Mouse (Mus musculus): ENCODE measurements around the gene Gas2l1. TPM values are rescaled to one million over a fixed set of nuclear protein-coding genes. Genes with fewer than 3 reads are reported as not detected.
"Not testable (repeated sequence)": the region's sequence is repeated elsewhere in the genome, so short reads cannot be mapped to it uniquely, and the experiment has no call there.

The Gas2l1 gene
- polyA plus RNA-seq, 1 experiment = 57.4 TPM

- peak overlapping the region; percentile 77 for H3K27ac ChIP-seq (ENCODE audit: insufficient read depth, low read length)
- H3K4me1 ChIP-seq (ENCODE audit: control insufficient read depth, insufficient read depth, low read length) = peaks cover 9% of the 10 kb centered on the region
- H3K4me3 ChIP-seq (replicated peaks; ENCODE audit: insufficient read depth, low read depth, low read length) = peak overlapping the region; percentile 86
- peak; percentile 75 to 78 for DNase-seq
- no peaks in the 10 kb centered on the region for H3K27me3 ChIP-seq (ENCODE audit: control insufficient read depth, insufficient read depth, low read length)
- under 1% methylated on average over 31 of the region's 31 CpGs for WGBS
- TF ChIP-seq POLR2A (IDR thresholded peaks at IDR 0.05; ENCODE audit: borderline replicate concordance, insufficient read depth, low read length) (peak; percentile 31; the same call in 1 of the 2 replicates), CTCF (IDR thresholded peaks at IDR 0.05; ENCODE audit: borderline replicate concordance, insufficient read depth, low read depth, low read length) (no peak)
These were observed 34.6 kb upstream of the Gas2l1 start for GRCm38 (mm10) chr11:5099576-5100183.

- peak within 1 kb of the TSS; percentile 86 for H3K4me3 ChIP-seq (replicated peaks; ENCODE audit: insufficient read depth, low read depth, low read length)
- no peaks in the 10 kb centered on the region for H3K27me3 ChIP-seq (ENCODE audit: control insufficient read depth, insufficient read depth, low read length)
- peaks cover 12% of the 10 kb centered on the region for H3K4me1 ChIP-seq (ENCODE audit: control insufficient read depth, insufficient read depth, low read length)
- WGBS = under 1% methylated on average over 92 of the region's 92 CpGs
- TF ChIP-seq POLR2A (IDR thresholded peaks at IDR 0.05; ENCODE audit: borderline replicate concordance, insufficient read depth, low read length) = peak; percentile 88
- no peak for TF ChIP-seq CTCF (IDR thresholded peaks at IDR 0.05; ENCODE audit: borderline replicate concordance, insufficient read depth, low read depth, low read length)
- peak; percentile 97 to 100 for DNase-seq
- H3K27ac ChIP-seq (ENCODE audit: insufficient read depth, low read length) = peak within 1 kb of the TSS; percentile 100
These were observed 33.8 kb upstream of the Gas2l1 start, which contains the start of the genes Rhbdd3 and Ewsr1 for GRCm38 (mm10) chr11:5098736-5099542. Gene Rhbdd3 (plus strand): TSS chr11:5098926. Gene Ewsr1 (minus strand): TSS chr11:5099266.

GRCm38 (mm10) chr11:5098035-5098735 lies 33.1 kb upstream of the Gas2l1 start:
- TF ChIP-seq POLR2A (IDR thresholded peaks at IDR 0.05; ENCODE audit: borderline replicate concordance, insufficient read depth, low read length) = no peak
- no peak for TF ChIP-seq CTCF (IDR thresholded peaks at IDR 0.05; ENCODE audit: borderline replicate concordance, insufficient read depth, low read depth, low read length)
- H3K27me3 ChIP-seq (ENCODE audit: control insufficient read depth, insufficient read depth, low read length) = no peaks in the 10 kb centered on the region

GRCm38 (mm10) chr11:5096480-5097020 lies 31.4 kb upstream of the Gas2l1 start:
- H3K4me1 ChIP-seq (ENCODE audit: control insufficient read depth, insufficient read depth, low read length) = peaks cover 13% of the 10 kb centered on the region
- no peak for DNase-seq
- TF ChIP-seq POLR2A (IDR thresholded peaks at IDR 0.05; ENCODE audit: borderline replicate concordance, insufficient read depth, low read length) (no peak), CTCF (IDR thresholded peaks at IDR 0.05; ENCODE audit: borderline replicate concordance, insufficient read depth, low read depth, low read length) (no peak)
- peak overlapping the region; percentile 39 for H3K4me3 ChIP-seq (replicated peaks; ENCODE audit: insufficient read depth, low read depth, low read length)
- WGBS = 7% methylated on average over 8 of the region's 8 CpGs
- no peaks in the 10 kb centered on the region for H3K27me3 ChIP-seq (ENCODE audit: control insufficient read depth, insufficient read depth, low read length)
- H3K27ac ChIP-seq (ENCODE audit: insufficient read depth, low read length) = no peak overlapping the region

More at GRCm38 (mm10) chr11:5098035-5098735, 33.1 kb upstream of the Gas2l1 start:
- peaks cover 13% of the 10 kb centered on the region for H3K4me1 ChIP-seq (ENCODE audit: control insufficient read depth, insufficient read depth, low read length)
- peak; percentile 70 to 74 for DNase-seq
- under 1% methylated on average over 44 of the region's 44 CpGs for WGBS
- H3K27ac ChIP-seq (ENCODE audit: insufficient read depth, low read length) = peak overlapping the region; percentile 57
- H3K4me3 ChIP-seq (replicated peaks; ENCODE audit: insufficient read depth, low read depth, low read length) = peak overlapping the region; percentile 86

- Histone ChIP-seq H3K27ac (ENCODE audit: insufficient read depth, low read length) (no peak overlapping the region), H3K4me3 (replicated peaks; ENCODE audit: insufficient read depth, low read depth, low read length) (no peak overlapping the region), H3K27me3 (ENCODE audit: control insufficient read depth, insufficient read depth, low read length) (no peaks in the 10 kb centered on the region), H3K4me1 (ENCODE audit: control insufficient read depth, insufficient read depth, low read length) (peaks cover 12% of the 10 kb centered on the region)
- DNase-seq = no peak
- 22% methylated on average over 5 of the region's 5 CpGs for WGBS
- TF ChIP-seq CTCF (IDR thresholded peaks at IDR 0.05; ENCODE audit: borderline replicate concordance, insufficient read depth, low read depth, low read length) = no peak
- TF ChIP-seq POLR2A (IDR thresholded peaks at IDR 0.05; ENCODE audit: borderline replicate concordance, insufficient read depth, low read length) = no peak
These were observed 30.8 kb upstream of the Gas2l1 start for GRCm38 (mm10) chr11:5095877-5096276.

GRCm38 (mm10) chr11:5091706-5092105 lies 26.6 kb upstream of the Gas2l1 start:
- no peak for DNase-seq
- Histone ChIP-seq H3K27me3 (ENCODE audit: control insufficient read depth, insufficient read depth, low read length) (no peaks in the 10 kb centered on the region), H3K27ac (ENCODE audit: insufficient read depth, low read length) (no peak overlapping the region), H3K4me3 (replicated peaks; ENCODE audit: insufficient read depth, low read depth, low read length) (no peak overlapping the region), H3K4me1 (ENCODE audit: control insufficient read depth, insufficient read depth, low read length) (peaks cover 6% of the 10 kb centered on the region)
- no peak for TF ChIP-seq POLR2A (IDR thresholded peaks at IDR 0.05; ENCODE audit: borderline replicate concordance, insufficient read depth, low read length)
- peak; percentile 22; the same call in 1 of the 2 replicates for TF ChIP-seq CTCF (IDR thresholded peaks at IDR 0.05; ENCODE audit: borderline replicate concordance, insufficient read depth, low read depth, low read length)
- 8% methylated on average over 2 of the region's 2 CpGs for WGBS

- no peak for DNase-seq
- Histone ChIP-seq H3K27me3 (ENCODE audit: control insufficient read depth, insufficient read depth, low read length) (no peaks in the 10 kb centered on the region), H3K4me3 (replicated peaks; ENCODE audit: insufficient read depth, low read depth, low read length) (no peak overlapping the region), H3K27ac (ENCODE audit: insufficient read depth, low read length) (no peak overlapping the region), H3K4me1 (ENCODE audit: control insufficient read depth, insufficient read depth, low read length) (peaks cover 3% of the 10 kb centered on the region; the same call in 1 of the 2 replicates)
- WGBS = 79% methylated on average over 1 of the region's 1 CpGs
- no peak for TF ChIP-seq CTCF (IDR thresholded peaks at IDR 0.05; ENCODE audit: borderline replicate concordance, insufficient read depth, low read depth, low read length)
- TF ChIP-seq POLR2A (IDR thresholded peaks at IDR 0.05; ENCODE audit: borderline replicate concordance, insufficient read depth, low read length) = no peak
These were observed 24.0 kb upstream of the Gas2l1 start for GRCm38 (mm10) chr11:5089147-5089546.

GRCm38 (mm10) chr11:5076843-5077242 lies 11.7 kb upstream of the Gas2l1 start:
- not testable (repeated sequence) for H3K4me1 ChIP-seq (ENCODE audit: control insufficient read depth, insufficient read depth, low read length); H3K27me3 ChIP-seq (ENCODE audit: control insufficient read depth, insufficient read depth, low read length); H3K4me3 ChIP-seq (replicated peaks; ENCODE audit: insufficient read depth, low read depth, low read length); H3K27ac ChIP-seq (ENCODE audit: insufficient read depth, low read length); DNase-seq
- WGBS = 77% methylated on average over 4 of the region's 5 CpGs
